Mouse (Mus musculus) lung, embryonic 14.5 days (tissue): Measurements from ENCODE around the gene Cpeb4. TPM values are rescaled to one million over a fixed set of nuclear protein-coding genes. Genes with fewer than 3 reads are reported as not detected.

Experiments used
- ATAC-seq: fragments of 200-750 bp; cut with Nextera tagmentation; 2 replicates; pipeline ENCODE4 v1.8.0; 2017; ENCODE audit warnings: mild to moderate bottlenecking, moderate TSS enrichment, moderate library complexity; ENCODE audit not compliant: insufficient read depth
- DNase-seq: peaks from one replicate; pipeline ENCODE4 v3.0.0-alpha.2; 2015
- H3K27ac ChIP-seq: fragments of 300-500 bp; sonication (generic); 2 replicates; pipeline ENCODE4 v1.5.1; 2014; ENCODE audit warnings: low read depth, mild to moderate bottlenecking, moderate library complexity
- H3K27me3 ChIP-seq: fragments of 300-500 bp; sonication (generic); 2 replicates; pipeline ENCODE4 v1.6.1; 2014; ENCODE audit warnings: low read length, control low read depth; ENCODE audit not compliant: insufficient read depth
- H3K36me3 ChIP-seq: fragments of 300-500 bp; sonication (generic); 2 replicates; pipeline ENCODE4 v1.6.1; 2014; ENCODE audit warnings: control low read depth; ENCODE audit not compliant: insufficient read depth
- H3K4me1 ChIP-seq: fragments of 300-500 bp; sonication (generic); 2 replicates; pipeline ENCODE4 v1.6.1; 2014; ENCODE audit warnings: antibody characterized with exemption, control low read depth; ENCODE audit not compliant: insufficient read depth
- H3K4me2 ChIP-seq: fragments of 300-500 bp; sonication (generic); 2 replicates; pipeline ENCODE4 v1.6.1; 2014; ENCODE audit warnings: mild to moderate bottlenecking
- H3K4me3 ChIP-seq: fragments of 300-500 bp; sonication (generic); 2 replicates; pipeline ENCODE4 v1.5.1; 2014; ENCODE audit warnings: low read depth, low read length
- H3K9ac ChIP-seq: fragments of 300-500 bp; sonication (generic); 2 replicates; pipeline ENCODE4 v1.6.1; 2014
- H3K9me3 ChIP-seq: fragments of 300-500 bp; sonication (generic); 2 replicates; pipeline ENCODE4 v1.6.1; 2016; ENCODE audit warnings: low read depth, low read length, control low read depth
- CTCF ChIP-seq: IDR thresholded peaks from 2 replicates; pipeline ENCODE4 v1.5.1; 2016; ENCODE audit warnings: antibody characterized with exemption, low read depth
- WGBS: fragments of 180-500 bp; shearing (Covaris S2); extraction: QIAGEN DNeasy Blood & Tissue Kit; methylation state at CpG from one replicate; pipeline ENCODE4 v1.1.7; 2014; 5-methylcytosine and 5-hydroxymethylcytosine counted together
- polyA plus RNA-seq: library from polyadenylated mRNA; unstranded; fragments of >200 nt; fragmentation: Nextera tagmentation; extraction: Ambion mirVana; gene quantifications from 2 replicates; pipeline ENCODE4 v1.2.1, GENCODE M21; 2014

Cpeb4 gene
- polyA plus RNA-seq, 1 experiment from 2014 or later = 5.1 TPM

DNA sequence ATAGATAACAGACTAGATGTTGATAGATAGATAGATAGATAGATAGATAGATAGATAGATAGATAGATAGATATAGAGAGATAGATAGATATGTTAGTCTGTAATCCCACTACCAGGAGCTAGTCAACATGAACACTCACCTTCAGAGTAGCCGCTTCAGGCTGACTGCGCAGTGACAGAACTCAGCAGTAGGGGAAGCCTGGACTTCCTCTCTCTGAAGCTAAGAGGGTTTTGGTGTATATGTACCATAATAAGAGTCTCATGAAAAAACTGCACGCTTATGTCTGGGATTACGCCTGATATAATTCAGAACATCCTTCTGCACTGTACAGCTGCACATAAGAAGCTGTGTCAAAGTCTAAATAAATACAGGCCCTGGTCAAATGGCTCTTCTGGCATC, 14.5 kb upstream of the Cpeb4 start:
- no peaks in the 10 kb centered on the region for H3K9me3 ChIP-seq
- no peak for ATAC-seq
- H3K4me1 ChIP-seq = no peaks in the 10 kb centered on the region
- H3K27ac ChIP-seq = no peak overlapping the region
- TF ChIP-seq CTCF = no peak
- H3K4me2 ChIP-seq = no peak overlapping the region
- WGBS = 87% methylated on average over 4 of the region's 4 CpGs
- H3K9ac ChIP-seq = no peak overlapping the region
- H3K27me3 ChIP-seq = no peaks in the 10 kb centered on the region
- H3K4me3 ChIP-seq = no peak overlapping the region
- DNase-seq = no peak
- no peaks in the 10 kb centered on the region for H3K36me3 ChIP-seq

DNA sequence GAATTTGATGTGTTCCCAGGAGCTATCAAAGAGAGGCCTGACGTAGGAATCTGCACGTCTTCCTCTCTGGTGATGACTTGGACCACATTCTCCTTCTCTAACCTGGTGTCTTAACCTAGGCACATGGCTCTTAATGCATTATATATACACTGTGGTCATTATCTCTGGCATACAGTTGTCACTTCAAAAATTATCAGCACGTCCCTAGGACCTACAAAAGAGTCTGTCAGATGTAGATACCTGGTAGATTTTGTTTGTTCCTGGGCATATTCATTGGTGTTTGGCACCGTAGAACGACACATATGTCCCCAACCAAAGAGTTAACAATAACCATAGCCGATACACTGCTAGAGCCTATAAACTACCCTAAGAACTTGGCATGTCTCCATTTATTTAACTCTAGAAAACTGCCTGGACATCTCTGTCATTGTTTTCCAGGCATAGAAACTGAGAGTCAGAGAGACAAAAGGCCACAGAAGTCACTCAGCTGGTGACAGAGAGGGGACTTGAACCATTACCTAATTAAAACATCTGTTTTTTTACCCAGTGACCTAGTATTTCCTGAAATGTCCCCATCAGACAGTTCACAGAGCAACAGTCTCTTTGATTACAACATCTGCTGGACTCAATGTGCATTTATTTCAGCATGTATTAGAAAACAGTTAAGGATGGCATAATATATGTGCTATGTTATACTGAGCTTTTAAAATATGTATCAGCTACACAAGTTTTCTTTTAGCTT, 10.7 kb upstream of the Cpeb4 start:
- TF ChIP-seq CTCF = no peak
- WGBS = 75% methylated on average over 6 of the region's 6 CpGs
- H3K9me3 ChIP-seq = no peaks in the 10 kb centered on the region
- H3K27me3 ChIP-seq = 0 out of 2 replicates have a peak, but pooled peaks cover under 1% of the 10 kb centered on the region
- DNase-seq (no peak), ATAC-seq (no peak)
- H3K4me2 ChIP-seq = no peak overlapping the region
- no peaks in the 10 kb centered on the region for H3K4me1 ChIP-seq
- H3K4me3 ChIP-seq = no peak overlapping the region
- H3K36me3 ChIP-seq = no peaks in the 10 kb centered on the region
- no peak overlapping the region for H3K9ac ChIP-seq
- H3K27ac ChIP-seq = no peak overlapping the region

GRCm38 (mm10) chr11:31867976-31868375, 4.0 kb upstream of the Cpeb4 start:
- Histone ChIP-seq H3K9me3 (no peaks in the 10 kb centered on the region), H3K9ac (no peak overlapping the region), H3K36me3 (no peaks in the 10 kb centered on the region), H3K4me1 (0 out of 2 replicates have a peak, but pooled peaks cover 9% of the 10 kb centered on the region), H3K4me2 (no peak overlapping the region), H3K27ac (no peak overlapping the region), H3K27me3 (0 out of 2 replicates have a peak, but pooled peaks cover 3% of the 10 kb centered on the region), H3K4me3 (no peak overlapping the region)
- WGBS = 74% methylated on average over 4 of the region's 4 CpGs
- no peak for TF ChIP-seq CTCF
- DNase-seq = no peak
- ATAC-seq = no peak

- TF ChIP-seq CTCF = no peak
- Histone ChIP-seq H3K4me2 (peak overlapping the region; percentile 85), H3K9me3 (no peaks in the 10 kb centered on the region), H3K4me3 (peak overlapping the region; percentile 83), H3K9ac (peak overlapping the region; percentile 75), H3K4me1 (0 out of 2 replicates have a peak, but pooled peaks cover 14% of the 10 kb centered on the region), H3K27me3 (0 out of 2 replicates have a peak, but pooled peaks cover 3% of the 10 kb centered on the region), H3K36me3 (no peaks in the 10 kb centered on the region), H3K27ac (peak overlapping the region; percentile 91)
- ATAC-seq (peak; percentile 100), DNase-seq (peak; percentile 100)
- WGBS = under 1% methylated on average over 53 of the region's 53 CpGs
Observed at GRCm38 (mm10) chr11:31870285-31871010, 1.6 kb upstream of the Cpeb4 start.

GRCm38 (mm10) chr11:31871135-31871541, 873 bp upstream of the Cpeb4 start:
- Histone ChIP-seq H3K9ac (peak overlapping the region; percentile 75), H3K4me2 (peak overlapping the region; percentile 85), H3K27me3 (0 out of 2 replicates have a peak, but pooled peaks cover 3% of the 10 kb centered on the region), H3K27ac (peak overlapping the region; percentile 83), H3K36me3 (no peaks in the 10 kb centered on the region), H3K4me1 (0 out of 2 replicates have a peak, but pooled peaks cover 14% of the 10 kb centered on the region), H3K4me3 (peak overlapping the region; percentile 83), H3K9me3 (no peaks in the 10 kb centered on the region)
- ATAC-seq = peak; percentile 6; the same call in 1 of the 2 replicates
- under 1% methylated on average over 20 of the region's 21 CpGs for WGBS
- DNase-seq = peak; percentile 55
- no peak for TF ChIP-seq CTCF

DNA sequence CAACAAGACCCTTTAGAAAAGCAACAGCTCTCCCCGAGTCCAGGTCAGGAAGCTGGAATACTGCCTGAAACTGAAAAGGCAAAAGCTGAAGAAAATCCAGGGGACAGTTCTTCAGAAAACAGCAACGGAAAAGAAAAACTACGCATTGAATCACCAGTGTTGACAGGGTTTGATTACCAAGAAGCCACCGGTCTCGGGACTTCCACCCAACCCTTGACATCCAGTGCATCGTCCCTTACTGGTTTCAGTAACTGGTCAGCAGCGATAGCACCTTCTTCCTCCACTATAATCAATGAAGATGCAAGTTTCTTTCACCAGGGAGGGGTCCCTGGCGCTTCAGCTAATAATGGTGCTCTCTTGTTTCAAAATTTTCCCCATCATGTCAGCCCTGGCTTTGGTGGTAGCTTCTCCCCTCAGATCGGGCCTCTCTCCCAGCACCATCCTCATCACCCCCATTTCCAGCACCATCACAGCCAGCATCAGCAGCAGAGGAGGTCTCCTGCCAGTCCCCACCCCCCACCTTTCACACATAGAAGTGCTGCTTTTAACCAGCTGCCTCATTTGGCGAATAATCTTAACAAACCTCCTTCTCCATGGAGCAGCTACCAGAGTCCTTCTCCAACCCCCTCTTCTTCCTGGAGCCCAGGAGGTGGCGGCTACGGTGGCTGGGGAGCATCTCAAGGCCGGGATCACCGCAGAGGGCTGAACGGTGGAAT, 693 bp downstream of the Cpeb4 start:
- ATAC-seq (no peak), DNase-seq (peak; percentile 21)
- peak overlapping the region; percentile 63 for H3K4me2 ChIP-seq
- H3K36me3 ChIP-seq = no peaks in the 10 kb centered on the region
- 0 out of 2 replicates have a peak, but pooled peaks cover 14% of the 10 kb centered on the region for H3K4me1 ChIP-seq
- WGBS = 44% methylated on average over 15 of the region's 15 CpGs
- peak overlapping the region; percentile 34 for H3K4me3 ChIP-seq
- peak overlapping the region; percentile 2; the same call in 1 of the 2 replicates for H3K27ac ChIP-seq
- peak overlapping the region; percentile 41 for H3K9ac ChIP-seq
- no peaks in the 10 kb centered on the region for H3K27me3 ChIP-seq
- no peaks in the 10 kb centered on the region for H3K9me3 ChIP-seq
- no peak for TF ChIP-seq CTCF
